Mouse (Mus musculus): Measurements from ENCODE around the gene Cdhr2. TPM values are rescaled to one million over a fixed set of nuclear protein-coding genes. Genes with fewer than 3 reads are reported as not detected.

Gene Cdhr2
- total and polyA plus RNA-seq, 3 experiments: 0.04 TPM; not detected in 2

DNA sequence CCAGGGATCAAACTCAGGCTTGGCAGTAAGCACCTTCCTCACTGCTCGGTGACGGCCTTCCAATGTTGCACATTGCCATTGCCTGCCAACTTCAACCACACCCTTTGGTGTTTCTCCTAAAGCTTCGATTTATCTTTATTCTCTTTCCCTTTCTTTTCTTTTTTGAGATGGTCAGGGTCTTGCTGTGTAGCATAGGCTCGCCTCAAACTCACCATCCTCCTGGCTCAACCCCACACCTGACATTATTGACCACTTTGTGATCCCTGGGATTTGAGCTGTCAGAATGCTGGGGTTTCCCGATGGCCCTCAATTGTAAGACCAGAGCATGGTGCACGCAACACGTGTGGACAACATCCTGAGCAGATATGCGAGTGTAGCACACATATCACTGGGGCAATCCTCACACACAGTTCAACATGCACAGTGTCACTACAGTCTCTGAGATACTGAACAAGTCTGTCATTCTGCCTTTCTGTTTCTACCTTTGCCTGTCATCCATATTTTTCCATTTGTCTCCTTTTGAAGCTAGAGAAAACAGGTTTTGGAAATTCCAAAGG is 55.0 kb downstream of the Cdhr2 start:
- intact Hi-C loops (cut with DNase I): no loop called here
- 84% methylated on average over 8 of the region's 8 CpGs for WGBS

DNA sequence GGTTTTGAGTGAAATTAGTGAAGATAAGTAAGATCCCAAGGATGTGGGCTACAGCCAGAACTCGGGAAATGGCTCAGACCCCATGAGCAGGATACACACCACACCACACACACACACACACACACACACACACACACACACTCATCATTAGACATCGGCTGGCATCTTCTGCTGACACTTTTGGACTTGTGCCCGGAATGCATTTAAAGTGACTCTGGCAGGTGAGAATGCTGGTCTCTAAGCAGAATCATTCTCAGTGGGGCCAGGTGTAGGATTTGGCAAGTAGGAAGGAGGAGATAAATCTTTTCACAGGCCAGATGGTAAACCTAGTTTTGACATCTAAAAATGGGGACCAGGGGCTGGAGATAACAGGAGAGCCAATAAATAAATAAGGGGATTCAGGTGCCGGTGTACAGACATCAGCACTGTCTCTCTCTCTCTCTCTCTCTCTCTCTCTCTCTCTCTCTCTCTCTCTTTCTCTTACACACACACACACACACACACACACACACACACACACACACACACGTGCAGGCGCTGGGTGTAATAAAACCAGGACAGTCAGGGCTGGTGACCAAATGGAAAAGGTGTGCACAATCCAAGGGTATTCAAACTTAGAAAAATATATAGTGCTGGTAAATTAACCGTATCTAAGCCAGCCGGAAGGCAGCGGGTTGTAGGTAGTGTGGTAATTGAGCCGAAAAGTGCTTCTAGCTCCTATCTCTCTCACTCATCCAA is 56.0 kb downstream of the Cdhr2 start:
- H3K27me3 ChIP-seq (ENCODE audit: control insufficient read depth, insufficient read depth, low read length): peaks cover 3% of the 10 kb centered on the region
- no peaks in the 10 kb centered on the region for H3K79me2 ChIP-seq (replicated peaks; ENCODE audit: control insufficient read depth, insufficient read depth, low read length)
- TF ChIP-seq CTCF (IDR thresholded peaks at IDR 0.05): no peak
- TF ChIP-seq EP300 (IDR thresholded peaks at IDR 0.05; ENCODE audit: insufficient read depth, low read depth, low read length): no peak
- no peak for TF ChIP-seq POLR2A (IDR thresholded peaks at IDR 0.05; ENCODE audit: insufficient read depth, low read depth, low read length)
- no peak for DNase-seq
- no peak overlapping the region for H3K4me3 ChIP-seq
- intact Hi-C loops (cut with DNase I): no loop called here
- H3K9ac ChIP-seq (ENCODE audit: low read depth, low read length): no peak overlapping the region
- 45% methylated on average over 10 of the region's 10 CpGs for WGBS
- H3K27ac ChIP-seq: no peak overlapping the region
- no peaks in the 10 kb centered on the region for H3K36me3 ChIP-seq (ENCODE audit: control insufficient read depth, insufficient read depth, low read length)
- no peaks in the 10 kb centered on the region for H3K4me1 ChIP-seq (ENCODE audit: control insufficient read depth, insufficient read depth, low read length)

More for the DNA sequence above, 55.0 kb downstream of the Cdhr2 start:
- Histone ChIP-seq H3K36me3 (ENCODE audit: control insufficient read depth, insufficient read depth, low read length) (no peaks in the 10 kb centered on the region), H3K4me1 (ENCODE audit: control insufficient read depth, insufficient read depth, low read length) (no peaks in the 10 kb centered on the region), H3K27me3 (ENCODE audit: control insufficient read depth, insufficient read depth, low read length) (peaks cover 4% of the 10 kb centered on the region), H3K79me2 (replicated peaks; ENCODE audit: control insufficient read depth, insufficient read depth, low read length) (no peaks in the 10 kb centered on the region), H3K9ac (ENCODE audit: low read depth, low read length) (no peak overlapping the region), H3K27ac (no peak overlapping the region), H3K4me3 (no peak overlapping the region)
- TF ChIP-seq CTCF (IDR thresholded peaks at IDR 0.05): no peak
- no peak for TF ChIP-seq EP300 (IDR thresholded peaks at IDR 0.05; ENCODE audit: insufficient read depth, low read depth, low read length)
- no peak for TF ChIP-seq POLR2A (IDR thresholded peaks at IDR 0.05; ENCODE audit: insufficient read depth, low read depth, low read length)
- no peak for DNase-seq

DNA sequence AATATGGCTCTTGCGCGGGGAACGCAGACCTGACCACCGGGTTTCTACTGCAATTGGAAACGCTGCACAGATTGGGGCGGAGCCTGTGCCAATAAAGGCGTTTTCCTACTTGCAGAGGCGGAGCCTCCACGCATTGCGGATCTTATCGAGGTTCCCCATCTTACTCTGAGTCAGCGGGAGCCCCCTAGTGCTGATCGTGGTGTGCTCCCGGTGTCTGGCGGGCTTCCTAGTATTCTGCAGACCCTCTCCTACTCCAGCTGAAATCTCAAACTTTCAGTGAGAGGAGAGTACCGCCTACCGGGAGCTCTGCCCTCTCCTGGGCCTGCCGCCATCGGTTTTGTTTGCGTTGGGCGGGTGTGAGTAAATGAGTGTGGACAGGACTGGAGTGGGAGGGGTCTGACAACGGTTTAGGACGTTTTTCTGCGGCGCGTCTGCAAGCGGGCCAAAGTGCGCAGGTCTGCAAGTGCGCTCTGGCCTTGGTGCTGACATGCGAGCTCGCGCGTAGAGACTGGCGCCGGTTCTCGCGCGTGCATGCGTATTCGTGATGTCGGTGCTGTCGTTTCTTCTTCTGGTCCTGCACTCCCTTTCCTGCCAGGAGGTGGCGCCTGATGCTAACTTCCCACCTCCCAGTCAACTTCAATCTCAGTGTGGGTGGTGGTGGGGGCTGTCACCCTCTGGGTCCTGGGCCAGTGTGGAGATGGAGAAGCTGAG is 56.9 kb downstream of the Cdhr2 start:
- H3K9ac ChIP-seq (ENCODE audit: low read depth, low read length): no peak overlapping the region
- TF ChIP-seq CTCF (IDR thresholded peaks at IDR 0.05) (peak; percentile 61), POLR2A (IDR thresholded peaks at IDR 0.05; ENCODE audit: insufficient read depth, low read depth, low read length) (no peak)
- intact Hi-C loops (cut with DNase I): no loop called here
- H3K4me1 ChIP-seq (ENCODE audit: control insufficient read depth, insufficient read depth, low read length): no peaks in the 10 kb centered on the region
- no peak overlapping the region for H3K27ac ChIP-seq
- peaks cover 3% of the 10 kb centered on the region for H3K27me3 ChIP-seq (ENCODE audit: control insufficient read depth, insufficient read depth, low read length)
- no peaks in the 10 kb centered on the region for H3K79me2 ChIP-seq (replicated peaks; ENCODE audit: control insufficient read depth, insufficient read depth, low read length)
- H3K36me3 ChIP-seq (ENCODE audit: control insufficient read depth, insufficient read depth, low read length): no peaks in the 10 kb centered on the region
- H3K4me3 ChIP-seq: no peak overlapping the region
- WGBS: under 1% methylated on average over 43 of the region's 43 CpGs
- DNase-seq: peak; percentile 54 to 60

DNA sequence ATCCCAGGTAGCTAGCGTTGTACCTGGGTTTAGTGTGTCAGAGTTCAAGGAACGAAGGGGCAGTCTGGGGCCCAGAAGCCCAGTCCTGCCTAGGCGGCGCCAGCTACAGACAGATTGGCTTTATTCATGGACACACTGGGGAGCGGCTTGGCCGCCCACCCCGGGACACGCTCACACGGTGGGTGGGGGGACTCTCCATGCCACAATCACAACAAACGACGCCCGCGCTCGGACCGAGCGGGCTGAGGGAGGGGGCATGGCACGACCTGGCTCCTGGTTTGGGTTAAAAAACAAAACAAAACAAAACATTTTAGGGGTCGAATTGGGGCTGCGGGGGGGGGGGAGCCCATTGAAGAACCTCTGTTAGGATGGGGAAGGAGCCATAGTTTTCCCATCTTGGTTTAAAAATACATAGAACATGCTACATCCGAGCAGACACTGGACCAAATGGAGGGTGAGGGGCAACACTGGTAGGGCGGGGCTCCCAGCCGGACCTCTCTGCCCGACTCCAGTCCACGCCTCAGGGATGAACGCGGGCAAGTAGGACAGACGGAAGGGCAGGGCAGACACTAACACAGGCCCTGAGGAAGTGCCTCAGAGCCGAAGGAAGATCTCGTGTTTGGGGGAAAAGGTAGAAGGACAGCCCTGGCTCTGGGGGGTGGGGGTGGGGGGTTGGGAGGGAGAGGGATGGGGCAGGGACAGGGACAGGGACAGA is 57.7 kb downstream of the Cdhr2 start:
- H3K4me3 ChIP-seq: no peak overlapping the region
- intact Hi-C loops (cut with DNase I): no loop called here
- H3K27ac ChIP-seq: no peak overlapping the region
- H3K79me2 ChIP-seq (replicated peaks; ENCODE audit: control insufficient read depth, insufficient read depth, low read length): no peaks in the 10 kb centered on the region
- no peak for TF ChIP-seq EP300 (IDR thresholded peaks at IDR 0.05; ENCODE audit: insufficient read depth, low read depth, low read length)
- no peak for TF ChIP-seq POLR2A (IDR thresholded peaks at IDR 0.05; ENCODE audit: insufficient read depth, low read depth, low read length)
- no peak for TF ChIP-seq CTCF (IDR thresholded peaks at IDR 0.05)
- H3K36me3 ChIP-seq (ENCODE audit: control insufficient read depth, insufficient read depth, low read length): no peaks in the 10 kb centered on the region
- 2% methylated on average over 29 of the region's 29 CpGs for WGBS
- H3K27me3 ChIP-seq (ENCODE audit: control insufficient read depth, insufficient read depth, low read length): peaks cover 3% of the 10 kb centered on the region
- no peak overlapping the region for H3K9ac ChIP-seq (ENCODE audit: low read depth, low read length)
- H3K4me1 ChIP-seq (ENCODE audit: control insufficient read depth, insufficient read depth, low read length): no peaks in the 10 kb centered on the region
- DNase-seq: no peak

DNA sequence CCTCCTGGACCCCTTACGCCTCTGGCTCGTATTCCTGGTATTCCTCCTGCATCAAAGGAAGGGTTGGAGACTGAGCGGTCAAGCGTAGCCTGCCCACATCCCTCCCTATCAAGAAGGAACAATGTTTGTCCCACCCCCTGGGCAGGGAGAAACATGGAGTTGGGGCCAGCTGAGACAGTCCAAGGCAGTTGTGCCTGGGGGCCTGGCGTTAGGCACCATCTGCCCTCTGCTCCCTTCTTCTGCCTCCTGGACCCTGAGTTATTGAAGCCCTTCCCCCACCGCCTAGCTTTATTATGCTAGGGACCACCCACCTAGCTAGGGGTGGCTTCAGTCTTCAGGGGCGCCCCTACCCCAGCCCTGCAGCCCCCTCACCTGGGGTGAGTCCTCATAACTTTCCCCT is 58.2 kb downstream of the Cdhr2 start:
- peaks cover 3% of the 10 kb centered on the region for H3K27me3 ChIP-seq (ENCODE audit: control insufficient read depth, insufficient read depth, low read length)
- no peak overlapping the region for H3K4me3 ChIP-seq
- intact Hi-C loops (cut with DNase I): no loop called here
- TF ChIP-seq CTCF (IDR thresholded peaks at IDR 0.05) (no peak), POLR2A (IDR thresholded peaks at IDR 0.05; ENCODE audit: insufficient read depth, low read depth, low read length) (no peak), EP300 (IDR thresholded peaks at IDR 0.05; ENCODE audit: insufficient read depth, low read depth, low read length) (no peak)
- H3K36me3 ChIP-seq (ENCODE audit: control insufficient read depth, insufficient read depth, low read length): no peaks in the 10 kb centered on the region
- H3K9ac ChIP-seq (ENCODE audit: low read depth, low read length): no peak overlapping the region
- no peaks in the 10 kb centered on the region for H3K79me2 ChIP-seq (replicated peaks; ENCODE audit: control insufficient read depth, insufficient read depth, low read length)
- 14% methylated on average over 7 of the region's 7 CpGs for WGBS
- no peak for DNase-seq
- H3K4me1 ChIP-seq (ENCODE audit: control insufficient read depth, insufficient read depth, low read length): no peaks in the 10 kb centered on the region
- no peak overlapping the region for H3K27ac ChIP-seq

Data from heart, adult 2 months (tissue).